Mouse (Mus musculus) heart, postnatal 0 days (tissue): ENCODE data around the gene Egfl7.

ENCODE experiments used
- CTCF ChIP-seq: IDR thresholded peaks from 2 replicates; pipeline ENCODE4 v1.5.1; 2016; ENCODE audit warnings: antibody characterized with exemption, control low read depth, low read depth
- EP300 ChIP-seq: IDR thresholded peaks from 2 replicates; pipeline ENCODE4 v1.6.1; 2016; ENCODE audit warnings: antibody characterized with exemption, low read depth

DNA sequence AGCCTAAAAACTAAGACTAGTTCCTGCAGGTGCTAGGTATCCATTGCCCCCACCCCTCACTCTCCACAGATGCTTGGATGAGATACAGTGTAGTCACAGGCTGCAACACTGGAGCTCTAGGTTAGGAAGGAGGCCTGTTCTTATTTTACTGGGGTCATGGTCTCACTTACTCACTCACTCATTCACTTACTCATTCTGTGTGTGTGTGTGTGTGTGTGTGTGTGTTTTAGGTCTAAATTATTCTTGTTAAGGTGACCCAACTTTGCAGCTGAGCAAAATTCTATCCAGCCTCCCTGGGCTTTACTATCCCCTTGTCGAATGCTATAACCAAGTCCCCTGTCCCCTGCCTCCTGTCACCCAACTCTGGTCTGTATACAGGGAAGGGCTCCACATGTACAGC is 21.8 kb downstream of the Egfl7 start:
- TF ChIP-seq CTCF: no peak
- TF ChIP-seq EP300: no peak
